Mouse (Mus musculus) cortical plate, adult 2 months (tissue): ENCODE data around the gene Dbi. TPM values are rescaled to one million over a fixed set of nuclear protein-coding genes. Genes with fewer than 3 reads are reported as not detected.

Experiments
- H3K27ac ChIP-seq: fragments of 200-500 bp; 2 replicates; pipeline ENCODE4 v1.5.1; 2012; ENCODE audit warnings: low read length, control low read depth, inconsistent platforms; ENCODE audit not compliant: insufficient read depth
- H3K4me1 ChIP-seq: fragments of 200-500 bp; 2 replicates; pipeline ENCODE4 v1.6.1; 2011; ENCODE audit warnings: low read length; ENCODE audit not compliant: control insufficient read depth, insufficient read depth
- H3K4me3 ChIP-seq: fragments of 200-500 bp; 2 replicates; pipeline ENCODE4 v1.5.1; 2011; ENCODE audit warnings: mild to moderate bottlenecking, low read length, control low read depth; ENCODE audit not compliant: insufficient read depth
- CTCF ChIP-seq: fragments of 200-500 bp; IDR thresholded peaks from 2 replicates; pipeline ENCODE4 v1.5.1; 2011; ENCODE audit warnings: mild to moderate bottlenecking, control low read depth, low read length; ENCODE audit not compliant: insufficient read depth; ENCODE audit errors: extremely low read depth
- POLR2A ChIP-seq: fragments of 200-500 bp; IDR thresholded peaks from 2 replicates; pipeline ENCODE4 v1.6.1; 2011; ENCODE audit warnings: mild to moderate bottlenecking, low read length, control low read depth; ENCODE audit not compliant: insufficient read depth; ENCODE audit errors: extremely low read depth
- polyA plus RNA-seq: library from polyadenylated mRNA; depleted of rRNA; stranded (reverse); fragments of >200 nt; gene quantifications from 2 replicates; pipeline ENCODE4 v1.2.3, GENCODE M21; 2012

Dbi gene
- polyA plus RNA-seq, 1 experiment = 579 TPM

- TF ChIP-seq POLR2A (no peak), CTCF (no peak)
- Histone ChIP-seq H3K27ac (no peak overlapping the region), H3K4me3 (no peak overlapping the region), H3K4me1 (no peaks in the 10 kb centered on the region; the same call in 1 of the 2 replicates)
These were observed 24.8 kb upstream of the Dbi start for GRCm38 (mm10) chr1:120145527-120146216.

- no peak overlapping the region for H3K27ac ChIP-seq
- no peak overlapping the region for H3K4me3 ChIP-seq
- H3K4me1 ChIP-seq = no peaks in the 10 kb centered on the region; the same call in 1 of the 2 replicates
- no peak for TF ChIP-seq CTCF
- TF ChIP-seq POLR2A = no peak
These were observed 21.7 kb upstream of the Dbi start for GRCm38 (mm10) chr1:120142551-120142950.

- H3K4me1 ChIP-seq = no peaks in the 10 kb centered on the region; the same call in 1 of the 2 replicates
- no peak overlapping the region for H3K4me3 ChIP-seq
- no peak overlapping the region for H3K27ac ChIP-seq
- no peak for TF ChIP-seq CTCF
- TF ChIP-seq POLR2A = no peak
These were observed 19.3 kb upstream of the Dbi start for GRCm38 (mm10) chr1:120140144-120140693.

- no peak overlapping the region for H3K4me3 ChIP-seq
- H3K27ac ChIP-seq = no peak overlapping the region
- H3K4me1 ChIP-seq = no peaks in the 10 kb centered on the region; the same call in 1 of the 2 replicates
- TF ChIP-seq CTCF (no peak), POLR2A (no peak)
These were observed 18.2 kb upstream of the Dbi start for GRCm38 (mm10) chr1:120138923-120139540.

GRCm38 (mm10) chr1:120135934-120136786 lies 15.3 kb upstream of the Dbi start:
- TF ChIP-seq CTCF (no peak), POLR2A (no peak)
- Histone ChIP-seq H3K4me3 (no peak overlapping the region), H3K27ac (no peak overlapping the region), H3K4me1 (no peaks in the 10 kb centered on the region)

- Histone ChIP-seq H3K4me3 (no peak overlapping the region), H3K4me1 (no peaks in the 10 kb centered on the region), H3K27ac (no peak overlapping the region)
- TF ChIP-seq POLR2A = no peak
- TF ChIP-seq CTCF = no peak
These were observed 11.5 kb upstream of the Dbi start for GRCm38 (mm10) chr1:120132376-120132775.

- TF ChIP-seq POLR2A = no peak
- no peak for TF ChIP-seq CTCF
- H3K4me3 ChIP-seq = no peak overlapping the region
- no peak overlapping the region for H3K27ac ChIP-seq
- H3K4me1 ChIP-seq = no peaks in the 10 kb centered on the region
These were observed 5.4 kb upstream of the Dbi start for GRCm38 (mm10) chr1:120126318-120126717.

- no peak overlapping the region for H3K27ac ChIP-seq
- TF ChIP-seq POLR2A (no peak), CTCF (no peak)
- no peaks in the 10 kb centered on the region for H3K4me1 ChIP-seq
- H3K4me3 ChIP-seq = no peak overlapping the region
These were observed 4.6 kb upstream of the Dbi start for GRCm38 (mm10) chr1:120125471-120125870.

GRCm38 (mm10) chr1:120124839-120125238 lies 4.0 kb upstream of the Dbi start:
- Histone ChIP-seq H3K27ac (no peak overlapping the region), H3K4me1 (no peaks in the 10 kb centered on the region), H3K4me3 (no peak overlapping the region)
- TF ChIP-seq CTCF (no peak), POLR2A (no peak)
